Mouse (Mus musculus) neural tube, embryonic 15.5 days (tissue): ENCODE data around the gene Sema5a. TPM values are rescaled to one million over a fixed set of nuclear protein-coding genes. Genes with fewer than 3 reads are reported as not detected.

Experiments
- ATAC-seq: fragments of 200-750 bp; cut with Nextera tagmentation; 2 replicates; pipeline ENCODE4 v1.8.0; 2017; ENCODE audit warnings: mild to moderate bottlenecking, moderate TSS enrichment, moderate library complexity; ENCODE audit not compliant: low FRiP score
- H3K27ac ChIP-seq: fragments of 300-500 bp; sonication (generic); replicated peaks from 2 replicates; pipeline ENCODE4 v1.5.1; 2015; ENCODE audit warnings: mild to moderate bottlenecking, inconsistent platforms
- H3K27me3 ChIP-seq: fragments of 300-500 bp; sonication (generic); replicated peaks from 2 replicates; pipeline ENCODE4 v1.6.1; 2015; ENCODE audit warnings: inconsistent platforms
- H3K36me3 ChIP-seq: fragments of 300-500 bp; sonication (generic); 2 replicates; pipeline ENCODE4 v1.6.1; 2015; ENCODE audit warnings: inconsistent platforms
- H3K4me1 ChIP-seq: fragments of 300-500 bp; sonication (generic); 2 replicates; pipeline ENCODE4 v1.6.1; 2015; ENCODE audit warnings: inconsistent platforms
- H3K4me2 ChIP-seq: fragments of 300-500 bp; sonication (generic); 2 replicates; pipeline ENCODE4 v1.6.1; 2015; ENCODE audit warnings: inconsistent platforms, mild to moderate bottlenecking, moderate library complexity
- H3K4me3 ChIP-seq: fragments of 300-500 bp; sonication (generic); replicated peaks from 2 replicates; pipeline ENCODE4 v1.5.1; 2015; ENCODE audit warnings: mild to moderate bottlenecking, inconsistent platforms
- H3K9ac ChIP-seq: fragments of 300-500 bp; sonication (generic); replicated peaks from 2 replicates; pipeline ENCODE4 v1.6.1; 2015; ENCODE audit warnings: mild to moderate bottlenecking, inconsistent platforms
- H3K9me3 ChIP-seq: fragments of 300-500 bp; sonication (generic); replicated peaks from 2 replicates; pipeline ENCODE4 v1.6.1; 2016; ENCODE audit warnings: inconsistent platforms
- WGBS: fragments of 180-500 bp; shearing (Covaris S2); methylation state at CpG from one replicate; pipeline ENCODE4 v1.1.7; 2015; ENCODE audit warnings: mixed read lengths; 5-methylcytosine and 5-hydroxymethylcytosine counted together
- polyA plus RNA-seq: library from polyadenylated mRNA; unstranded; fragments of >200 nt; fragmentation: Nextera tagmentation; extraction: Ambion mirVana; gene quantifications from 2 replicates; pipeline ENCODE4 v1.2.1, GENCODE M21; 2015

Sema5a gene
- polyA plus RNA-seq, 1 experiment from 2014 or later = 12.9 TPM

GRCm38 (mm10) chr15:32623037-32623739 is 378.6 kb downstream of the Sema5a start:
- H3K9me3 ChIP-seq = no peaks in the 10 kb centered on the region
- no peak overlapping the region for H3K4me3 ChIP-seq
- no peaks in the 10 kb centered on the region for H3K27me3 ChIP-seq
- H3K4me1 ChIP-seq = no peaks in the 10 kb centered on the region
- no peak overlapping the region for H3K4me2 ChIP-seq
- ATAC-seq = no peak
- WGBS = 83% methylated on average over 12 of the region's 12 CpGs
- H3K9ac ChIP-seq = no peak overlapping the region
- no peak overlapping the region for H3K27ac ChIP-seq
- H3K36me3 ChIP-seq = no peaks in the 10 kb centered on the region

DNA sequence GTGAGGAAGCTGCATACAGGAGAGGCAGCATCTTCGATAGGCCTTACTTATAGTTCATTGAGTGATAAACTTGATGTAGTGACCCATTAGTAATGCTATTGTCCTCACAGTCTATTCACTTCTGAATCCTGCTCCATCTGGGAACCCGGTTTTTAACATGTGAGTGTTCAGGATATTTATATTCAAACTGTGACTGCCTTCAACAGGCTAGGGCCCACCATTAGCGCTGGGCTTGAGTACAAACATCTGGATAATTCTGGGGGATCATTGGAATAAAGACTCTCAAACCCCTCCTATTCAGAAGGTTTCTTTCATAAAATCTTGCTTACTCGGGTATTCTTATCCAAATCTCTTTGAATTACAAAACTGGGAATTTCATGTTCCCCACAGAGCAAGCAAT is 379.5 kb downstream of the Sema5a start:
- WGBS = 38% methylated on average over 4 of the region's 4 CpGs
- no peak overlapping the region for H3K4me2 ChIP-seq

GRCm38 (mm10) chr15:32626031-32626430 is 381.4 kb downstream of the Sema5a start:
- no peak overlapping the region for H3K9ac ChIP-seq
- WGBS = 86% methylated on average over 2 of the region's 2 CpGs
- ATAC-seq = no peak
- H3K4me3 ChIP-seq = no peak overlapping the region
- H3K36me3 ChIP-seq = no peaks in the 10 kb centered on the region
- no peak overlapping the region for H3K27ac ChIP-seq
- no peaks in the 10 kb centered on the region for H3K4me1 ChIP-seq
- H3K9me3 ChIP-seq = no peaks in the 10 kb centered on the region
- H3K27me3 ChIP-seq = no peaks in the 10 kb centered on the region
- H3K4me2 ChIP-seq = no peak overlapping the region

More for the DNA sequence above, 379.5 kb downstream of the Sema5a start:
- Histone ChIP-seq H3K9me3 (no peaks in the 10 kb centered on the region), H3K27me3 (no peaks in the 10 kb centered on the region), H3K4me1 (no peaks in the 10 kb centered on the region), H3K4me3 (no peak overlapping the region), H3K27ac (no peak overlapping the region), H3K36me3 (no peaks in the 10 kb centered on the region), H3K9ac (no peak overlapping the region)
- ATAC-seq = no peak

- no peak overlapping the region for H3K9ac ChIP-seq
- no peak overlapping the region for H3K27ac ChIP-seq
- H3K4me3 ChIP-seq = no peak overlapping the region
- H3K4me1 ChIP-seq = no peaks in the 10 kb centered on the region
- H3K27me3 ChIP-seq = no peaks in the 10 kb centered on the region
- ATAC-seq = no peak
- 96% methylated on average over 8 of the region's 8 CpGs for WGBS
- H3K36me3 ChIP-seq = no peaks in the 10 kb centered on the region
- H3K4me2 ChIP-seq = no peak overlapping the region
- H3K9me3 ChIP-seq = no peaks in the 10 kb centered on the region
Observed at GRCm38 (mm10) chr15:32633713-32634112, 389.1 kb downstream of the Sema5a start.

- no peak overlapping the region for H3K27ac ChIP-seq
- no peaks in the 10 kb centered on the region for H3K4me1 ChIP-seq
- no peaks in the 10 kb centered on the region for H3K36me3 ChIP-seq
- H3K4me3 ChIP-seq = no peak overlapping the region
- H3K27me3 ChIP-seq = no peaks in the 10 kb centered on the region
- 42% methylated on average over 3 of the region's 3 CpGs for WGBS
- no peak overlapping the region for H3K9ac ChIP-seq
- no peak for ATAC-seq
- no peak overlapping the region for H3K4me2 ChIP-seq
- H3K9me3 ChIP-seq = no peaks in the 10 kb centered on the region
Observed at GRCm38 (mm10) chr15:32637879-32638278, 393.3 kb downstream of the Sema5a start.

GRCm38 (mm10) chr15:32647061-32647687 is 402.6 kb downstream of the Sema5a start:
- 77% methylated on average over 1 of the region's 1 CpGs for WGBS
- Histone ChIP-seq H3K36me3 (no peaks in the 10 kb centered on the region), H3K4me1 (no peaks in the 10 kb centered on the region), H3K27ac (no peak overlapping the region), H3K9ac (no peak overlapping the region), H3K4me2 (no peak overlapping the region), H3K9me3 (no peaks in the 10 kb centered on the region), H3K4me3 (no peak overlapping the region), H3K27me3 (no peaks in the 10 kb centered on the region)
- no peak for ATAC-seq

- no peak overlapping the region for H3K9ac ChIP-seq
- no peaks in the 10 kb centered on the region for H3K27me3 ChIP-seq
- no peak overlapping the region for H3K4me2 ChIP-seq
- H3K4me1 ChIP-seq = no peaks in the 10 kb centered on the region
- no peaks in the 10 kb centered on the region for H3K36me3 ChIP-seq
- 79% methylated on average over 3 of the region's 3 CpGs for WGBS
- no peaks in the 10 kb centered on the region for H3K9me3 ChIP-seq
- H3K4me3 ChIP-seq = no peak overlapping the region
- no peak overlapping the region for H3K27ac ChIP-seq
- ATAC-seq = no peak
Observed at GRCm38 (mm10) chr15:32654046-32654445, 409.4 kb downstream of the Sema5a start.

DNA sequence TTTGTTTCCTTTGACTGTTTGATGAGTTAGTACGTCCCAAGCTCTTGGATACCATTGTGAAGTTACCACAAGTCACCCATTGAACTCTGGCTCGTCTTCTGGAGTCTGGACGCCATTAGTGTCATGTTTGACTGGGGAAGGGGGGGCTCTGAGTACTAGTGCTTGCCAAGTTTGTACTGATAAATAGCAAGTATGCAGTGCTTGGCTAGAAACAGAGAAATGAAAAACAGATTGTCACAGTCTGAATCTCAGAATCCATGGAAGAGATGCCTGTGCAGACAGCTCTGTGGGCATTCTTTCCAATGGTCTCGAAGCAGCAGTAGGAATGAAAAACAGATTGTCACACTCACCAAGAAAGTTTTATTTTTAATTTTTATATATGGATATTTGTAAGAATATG is 411.4 kb downstream of the Sema5a start:
- no peaks in the 10 kb centered on the region for H3K36me3 ChIP-seq
- no peaks in the 10 kb centered on the region for H3K27me3 ChIP-seq
- H3K9ac ChIP-seq = no peak overlapping the region
- no peak overlapping the region for H3K4me3 ChIP-seq
- no peaks in the 10 kb centered on the region for H3K4me1 ChIP-seq
- H3K4me2 ChIP-seq = no peak overlapping the region
- no peaks in the 10 kb centered on the region for H3K9me3 ChIP-seq
- ATAC-seq = no peak
- H3K27ac ChIP-seq = no peak overlapping the region
- WGBS = 67% methylated on average over 4 of the region's 4 CpGs

DNA sequence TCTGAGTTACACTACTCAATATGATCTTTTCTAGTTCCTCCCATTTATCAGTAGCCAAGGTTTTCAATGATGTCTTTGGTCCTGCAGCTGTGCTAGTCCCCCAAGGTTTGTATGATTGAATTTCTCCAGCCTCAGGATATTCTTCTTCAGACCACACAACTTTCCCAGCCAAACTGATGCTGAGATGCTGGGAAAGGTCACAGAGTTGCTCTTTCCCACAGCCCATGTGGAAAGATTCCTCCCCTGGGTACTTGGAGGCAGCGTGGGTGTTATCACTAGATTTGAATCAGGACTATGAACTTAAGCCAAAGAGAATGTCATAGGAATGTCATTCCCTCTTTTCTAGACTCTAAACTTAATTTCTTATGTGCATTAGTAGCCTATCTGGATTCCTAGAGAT is 431.8 kb downstream of the Sema5a start:
- Histone ChIP-seq H3K9ac (no peak overlapping the region), H3K27ac (no peak overlapping the region), H3K4me2 (no peak overlapping the region), H3K4me1 (no peaks in the 10 kb centered on the region), H3K27me3 (no peaks in the 10 kb centered on the region), H3K4me3 (no peak overlapping the region), H3K9me3 (no peaks in the 10 kb centered on the region), H3K36me3 (no peaks in the 10 kb centered on the region)
- 88% methylated on average over 1 of the region's 1 CpGs for WGBS
- no peak for ATAC-seq

- no peaks in the 10 kb centered on the region for H3K27me3 ChIP-seq
- no peak overlapping the region for H3K4me3 ChIP-seq
- no peak for ATAC-seq
- no peak overlapping the region for H3K9ac ChIP-seq
- 0 out of 2 replicates have a peak, but pooled peaks cover 2% of the 10 kb centered on the region for H3K36me3 ChIP-seq
- WGBS = 87% methylated on average over 4 of the region's 4 CpGs
- no peak overlapping the region for H3K4me2 ChIP-seq
- no peaks in the 10 kb centered on the region for H3K9me3 ChIP-seq
- H3K27ac ChIP-seq = no peak overlapping the region
- no peaks in the 10 kb centered on the region for H3K4me1 ChIP-seq
Observed at GRCm38 (mm10) chr15:32685152-32685551, 440.5 kb downstream of the Sema5a start.

DNA sequence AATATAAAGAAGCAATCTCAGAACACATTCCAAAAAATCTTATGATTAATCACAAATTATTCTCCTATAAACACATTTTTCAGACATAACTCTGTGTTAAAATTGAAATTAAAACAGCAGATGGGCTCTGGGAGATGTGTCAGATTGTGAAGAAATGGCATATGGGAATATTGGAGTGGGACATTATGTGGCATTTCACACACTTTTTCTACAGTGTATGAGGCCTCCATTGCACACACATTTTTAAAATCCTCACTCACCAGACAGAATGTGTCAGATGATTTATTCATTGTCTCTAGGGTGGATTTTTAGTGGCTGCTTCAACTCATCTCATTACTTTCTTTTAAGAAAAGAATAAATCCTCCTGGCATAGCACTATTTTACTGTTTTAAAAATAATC is 446.4 kb downstream of the Sema5a start:
- no peak overlapping the region for H3K9ac ChIP-seq
- no peaks in the 10 kb centered on the region for H3K9me3 ChIP-seq
- H3K36me3 ChIP-seq = 0 out of 2 replicates have a peak, but pooled peaks cover 2% of the 10 kb centered on the region
- H3K27me3 ChIP-seq = no peaks in the 10 kb centered on the region
- no peak overlapping the region for H3K4me3 ChIP-seq
- H3K4me1 ChIP-seq = no peaks in the 10 kb centered on the region
- H3K27ac ChIP-seq = no peak overlapping the region
- no peak for ATAC-seq
- H3K4me2 ChIP-seq = no peak overlapping the region

DNA sequence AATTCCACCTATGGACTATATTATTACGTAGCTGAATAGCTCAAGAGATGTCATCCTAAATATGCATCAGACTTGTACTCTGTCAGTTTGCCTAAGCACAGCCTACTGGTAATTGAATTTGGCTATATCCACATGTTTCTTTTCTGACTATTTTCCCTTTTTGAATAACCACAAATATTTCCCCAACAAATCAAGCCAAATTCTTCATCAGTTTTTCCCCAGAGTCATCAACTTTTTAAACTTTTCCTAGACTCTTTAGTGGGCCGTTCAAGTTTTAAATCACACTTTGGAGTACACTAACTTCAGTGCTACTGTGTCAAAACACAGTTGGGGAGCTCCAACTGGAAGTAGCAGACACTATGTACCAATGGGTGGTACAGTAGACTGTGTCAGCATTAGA is 448.4 kb downstream of the Sema5a start:
- Histone ChIP-seq H3K27me3 (no peaks in the 10 kb centered on the region), H3K27ac (no peak overlapping the region), H3K9ac (no peak overlapping the region), H3K4me1 (no peaks in the 10 kb centered on the region), H3K4me2 (no peak overlapping the region), H3K4me3 (no peak overlapping the region), H3K9me3 (no peaks in the 10 kb centered on the region), H3K36me3 (no peaks in the 10 kb centered on the region)
- ATAC-seq = no peak
- WGBS = 90% methylated on average over 2 of the region's 2 CpGs
